Mouse (Mus musculus): ENCODE results near the gene H2al2a. TPM values are rescaled to one million over a fixed set of nuclear protein-coding genes. Genes with fewer than 3 reads are reported as not detected.
A peak's percentile ranks its signal among the peaks of the same experiment; 100 is the strongest.

H2al2a gene
- polyA plus RNA-seq, 1 experiment from 2014 or later = not detected

DNA sequence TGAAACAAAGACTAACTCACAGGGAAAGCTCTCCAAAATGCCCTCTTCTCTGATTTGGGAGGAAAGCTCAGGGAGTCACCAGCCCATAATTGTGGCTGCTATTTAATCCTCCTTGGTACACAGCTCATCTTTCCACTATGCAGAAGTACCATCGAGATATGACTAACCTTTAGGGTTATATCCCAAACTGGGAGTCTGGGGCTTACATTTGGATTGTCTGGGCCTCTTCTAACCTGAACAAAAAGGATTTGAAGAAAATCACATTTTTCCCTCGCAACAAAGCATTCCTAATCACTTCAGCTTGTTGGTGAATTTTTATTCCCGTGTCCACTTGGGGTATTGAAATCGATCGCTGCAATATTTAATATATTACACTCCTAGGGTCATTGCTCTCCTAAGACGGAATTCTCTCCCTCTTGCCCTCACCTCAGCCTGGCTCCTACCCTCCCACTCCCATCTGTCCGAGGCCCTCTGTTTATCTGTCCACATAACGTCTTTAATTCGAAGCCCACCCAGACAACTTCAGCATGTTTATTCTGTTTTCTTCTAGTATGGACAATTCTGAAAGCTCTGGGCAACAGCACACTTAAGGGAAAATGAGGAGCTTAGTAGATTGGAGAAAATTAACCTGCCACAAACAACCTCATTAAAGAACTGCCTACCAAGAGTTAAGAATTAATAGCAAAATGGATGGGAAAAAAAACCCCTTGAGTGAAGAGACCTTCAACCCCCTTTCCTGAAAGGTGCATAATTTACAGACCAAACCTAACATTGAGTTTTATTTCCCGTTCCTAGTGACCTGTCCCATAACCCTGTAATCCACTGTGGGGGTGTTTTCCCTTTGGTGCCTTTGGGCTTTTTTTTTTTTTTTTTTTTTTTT, 37.9 kb upstream of the H2al2a start:
- H3K4me1 ChIP-seq = peaks cover 14% of the 10 kb centered on the region
- no peaks in the 10 kb centered on the region for H3K36me3 ChIP-seq
- no peak overlapping the region for H3K27ac ChIP-seq
- H3K9ac ChIP-seq = no peak overlapping the region
- whole genome bisulfite sequencing = 77% methylated on average over 10 of the region's 10 CpGs
- H3K27me3 ChIP-seq (replicated peaks) = no peaks in the 10 kb centered on the region
- no peak overlapping the region for H3K4me3 ChIP-seq (replicated peaks)
- H3K4me2 ChIP-seq = no peak overlapping the region
- no peaks in the 10 kb centered on the region for H3K9me3 ChIP-seq
- ATAC-seq (ENCODE audit: insufficient read depth, low FRiP score, low read depth) = no peak

DNA sequence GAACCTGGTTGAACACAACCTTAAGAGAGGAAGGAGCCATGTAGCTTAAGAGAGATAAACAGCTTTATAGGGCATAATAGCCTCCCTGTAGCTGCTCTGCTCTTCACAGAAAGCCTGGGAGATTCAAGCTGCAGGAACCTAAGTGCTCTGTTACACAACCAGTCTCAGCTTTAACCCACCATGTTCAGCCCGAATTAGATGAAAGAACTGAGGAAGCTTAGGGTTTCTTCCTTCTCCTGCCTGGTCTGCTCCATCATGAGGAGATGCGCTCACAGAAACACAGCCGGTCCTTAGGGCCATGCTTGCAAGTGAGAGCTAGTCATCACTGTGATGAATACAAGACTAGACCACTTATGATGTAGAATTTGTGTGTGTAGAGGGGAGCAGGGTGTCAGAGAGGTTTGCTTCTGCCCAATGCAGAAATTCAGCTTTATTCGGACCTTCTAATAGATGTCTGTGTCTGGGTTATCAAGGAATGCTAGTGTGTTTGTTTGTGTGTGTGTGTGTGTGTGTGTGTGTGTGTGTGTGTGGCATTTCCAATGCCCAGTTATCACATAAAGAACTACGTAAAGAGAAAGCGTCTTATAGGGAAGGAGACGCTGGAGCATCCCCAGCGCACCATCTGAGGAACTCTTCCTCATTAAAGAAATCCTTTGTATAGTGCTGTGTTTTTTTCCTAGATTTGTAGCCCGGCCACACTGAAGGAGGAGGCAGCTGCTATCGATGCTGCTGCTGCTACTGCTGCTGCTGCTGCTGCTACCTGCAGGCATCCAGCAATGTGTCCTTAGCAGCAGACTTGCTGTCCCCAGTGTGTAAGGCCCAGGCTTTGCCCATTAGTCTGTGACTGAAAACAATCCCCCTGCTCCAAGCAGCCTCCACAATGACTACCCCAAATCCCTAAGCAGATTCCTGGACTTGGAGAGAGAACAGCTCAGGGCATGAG, 36.7 kb upstream of the H2al2a start:
- no peak overlapping the region for H3K4me2 ChIP-seq

DNA sequence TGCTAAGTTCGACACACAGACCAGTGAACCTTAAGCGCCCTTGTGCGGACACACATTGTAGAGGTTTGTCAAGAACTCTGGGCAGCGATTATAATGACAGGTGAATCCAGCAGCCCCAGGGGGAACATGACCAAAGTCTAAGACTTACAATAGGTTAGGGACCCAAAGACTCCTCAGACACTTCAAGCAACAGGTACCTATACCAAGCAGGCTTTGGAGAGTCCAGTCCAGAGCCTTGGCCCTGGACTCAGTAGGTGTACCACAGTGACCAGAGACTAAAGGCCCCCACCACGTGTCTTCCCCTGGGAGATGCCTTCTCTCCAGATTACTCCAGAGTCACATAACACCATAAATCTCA, 35.8 kb upstream of the H2al2a start:
- no peak overlapping the region for H3K9ac ChIP-seq
- no peaks in the 10 kb centered on the region for H3K9me3 ChIP-seq
- 83% methylated on average over 5 of the region's 5 CpGs for WGBS
- H3K36me3 ChIP-seq = no peaks in the 10 kb centered on the region
- no peaks in the 10 kb centered on the region for H3K27me3 ChIP-seq (replicated peaks)
- ATAC-seq (ENCODE audit: insufficient read depth, low FRiP score, low read depth) = no peak
- H3K4me3 ChIP-seq (replicated peaks) = no peak overlapping the region
- H3K4me2 ChIP-seq = no peak overlapping the region
- peaks cover 12% of the 10 kb centered on the region for H3K4me1 ChIP-seq
- H3K27ac ChIP-seq = no peak overlapping the region

More for the DNA sequence above, 36.7 kb upstream of the H2al2a start:
- Histone ChIP-seq H3K27me3 (replicated peaks) (no peaks in the 10 kb centered on the region), H3K4me1 (peaks cover 12% of the 10 kb centered on the region), H3K9ac (no peak overlapping the region), H3K9me3 (no peaks in the 10 kb centered on the region), H3K27ac (no peak overlapping the region), H3K4me3 (replicated peaks) (no peak overlapping the region), H3K36me3 (no peaks in the 10 kb centered on the region)
- ATAC-seq (ENCODE audit: insufficient read depth, low FRiP score, low read depth) = no peak
- WGBS = 79% methylated on average over 10 of the region's 10 CpGs

DNA sequence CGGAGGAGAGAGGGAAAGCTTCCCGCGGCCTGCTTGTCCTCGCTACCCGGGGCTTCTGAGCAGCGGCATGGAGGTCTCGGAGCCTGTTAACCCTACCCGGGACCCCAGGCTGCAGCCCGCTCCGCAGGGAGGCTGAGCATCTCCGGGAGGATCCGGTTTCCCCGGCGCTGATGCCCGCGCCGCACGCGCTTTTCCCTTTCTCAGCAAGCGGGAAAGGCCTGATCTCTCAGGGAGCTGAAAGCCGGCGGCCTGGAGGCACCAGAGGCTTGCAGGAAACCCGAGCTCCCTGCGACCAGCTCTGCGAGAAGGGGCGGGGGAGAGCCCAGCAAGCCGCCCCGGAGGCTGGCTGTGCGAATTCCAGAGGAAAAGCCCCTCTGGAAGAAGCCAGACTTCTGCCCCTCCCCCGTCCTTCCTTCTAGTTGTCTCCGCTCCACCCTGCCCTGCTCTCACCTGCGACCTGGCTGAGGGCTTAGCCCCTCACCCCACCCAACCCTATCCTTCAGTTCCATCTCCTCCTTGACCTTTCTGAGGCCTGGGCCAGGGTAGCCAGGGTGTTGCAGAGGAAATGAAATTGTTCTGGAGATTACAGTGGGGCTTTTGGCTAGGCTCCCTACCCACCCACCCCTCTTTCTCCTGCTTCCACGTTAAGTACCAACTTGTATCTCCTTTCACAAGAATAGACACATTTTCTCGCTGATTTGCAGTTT, 35.2 kb upstream of the H2al2a start:
- Histone ChIP-seq H3K9me3 (no peaks in the 10 kb centered on the region), H3K4me3 (replicated peaks) (peak overlapping the region; percentile 40), H3K4me1 (peaks cover 12% of the 10 kb centered on the region), H3K9ac (peak overlapping the region; percentile 35; the same call in 1 of the 2 replicates), H3K4me2 (peak overlapping the region; percentile 89), H3K36me3 (no peaks in the 10 kb centered on the region), H3K27ac (no peak overlapping the region), H3K27me3 (replicated peaks) (no peaks in the 10 kb centered on the region)
- WGBS = 7% methylated on average over 34 of the region's 34 CpGs
- ATAC-seq (ENCODE audit: insufficient read depth, low FRiP score, low read depth) = no peak

DNA sequence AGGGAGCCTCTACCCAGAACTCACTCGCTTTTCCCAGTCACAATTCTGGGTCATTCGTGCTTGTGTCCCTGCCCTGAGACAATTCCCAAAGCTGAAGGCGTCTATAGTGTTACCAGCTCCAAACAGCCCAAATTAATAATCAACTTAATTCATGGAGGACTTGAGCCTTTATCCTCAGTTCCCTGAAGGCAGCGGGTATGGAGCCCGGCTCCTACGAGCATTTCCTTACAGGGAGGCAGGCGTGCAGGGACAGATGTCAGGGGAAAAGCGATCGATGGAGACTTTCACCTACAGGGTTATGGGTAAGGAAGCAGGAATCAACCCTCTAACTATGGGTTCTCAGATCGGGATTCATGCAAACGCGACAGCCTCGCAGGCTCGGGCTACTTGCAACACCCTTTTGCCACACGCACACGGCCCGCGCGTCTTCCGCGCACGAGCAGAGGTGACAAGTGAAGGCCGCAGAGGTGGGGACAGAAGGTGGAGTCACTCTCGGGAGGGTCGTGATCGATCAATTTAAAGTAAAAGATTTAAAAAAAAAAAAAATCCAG, 34.6 kb upstream of the H2al2a start:
- Histone ChIP-seq H3K9me3 (no peaks in the 10 kb centered on the region), H3K27me3 (replicated peaks) (no peaks in the 10 kb centered on the region), H3K36me3 (no peaks in the 10 kb centered on the region), H3K4me3 (replicated peaks) (peak overlapping the region; percentile 40), H3K27ac (no peak overlapping the region), H3K9ac (peak overlapping the region; percentile 35; the same call in 1 of the 2 replicates), H3K4me1 (peaks cover 12% of the 10 kb centered on the region), H3K4me2 (peak overlapping the region; percentile 89)
- ATAC-seq (ENCODE audit: insufficient read depth, low FRiP score, low read depth) = no peak
- WGBS = 17% methylated on average over 26 of the region's 26 CpGs

DNA sequence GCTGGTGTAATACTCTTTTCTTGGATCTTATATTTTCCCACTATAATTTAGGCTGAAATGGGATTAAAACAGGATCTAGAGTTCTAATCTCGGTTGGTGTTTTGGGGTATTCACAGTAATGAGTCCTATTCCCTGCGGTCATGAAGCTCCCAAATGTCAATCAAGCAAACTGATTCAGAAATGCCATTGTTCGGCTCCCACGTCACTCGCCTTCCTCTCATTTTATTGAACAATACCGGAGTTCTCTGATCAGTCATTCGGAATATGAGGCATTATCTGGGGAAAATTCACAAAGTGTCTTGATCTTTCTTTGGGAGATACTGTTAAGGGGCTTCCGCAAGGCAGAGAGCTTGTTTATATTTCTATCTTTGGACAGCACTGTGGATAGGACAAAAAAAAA, 33.8 kb upstream of the H2al2a start:
- no peak overlapping the region for H3K4me2 ChIP-seq
- ATAC-seq (ENCODE audit: insufficient read depth, low FRiP score, low read depth) = no peak
- peaks cover 14% of the 10 kb centered on the region for H3K4me1 ChIP-seq

DNA sequence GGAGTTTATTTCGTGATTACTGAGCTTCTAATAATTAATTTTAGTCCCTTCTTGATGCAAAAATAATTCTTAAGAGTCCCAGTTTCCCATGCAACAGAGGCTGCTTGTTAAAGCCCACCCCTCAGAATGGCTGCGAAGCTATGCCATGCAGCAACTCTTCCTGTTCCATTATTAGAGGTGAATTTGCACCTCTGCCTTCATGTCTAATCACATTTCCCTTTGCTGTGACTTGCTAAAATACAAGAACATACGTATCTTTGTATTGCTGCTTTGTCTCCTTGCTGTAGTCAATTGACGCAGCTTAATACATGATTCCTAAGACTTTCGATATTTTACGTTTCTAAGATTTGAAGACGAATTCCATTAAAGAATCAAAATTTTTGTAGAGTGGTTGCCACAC, 32.9 kb upstream of the H2al2a start:
- WGBS = 88% methylated on average over 7 of the region's 7 CpGs
- no peak for ATAC-seq (ENCODE audit: insufficient read depth, low FRiP score, low read depth)
- H3K4me2 ChIP-seq = no peak overlapping the region
- H3K27ac ChIP-seq = no peak overlapping the region
- no peaks in the 10 kb centered on the region for H3K9me3 ChIP-seq
- no peak overlapping the region for H3K4me3 ChIP-seq (replicated peaks)
- no peaks in the 10 kb centered on the region for H3K27me3 ChIP-seq (replicated peaks)
- H3K9ac ChIP-seq = no peak overlapping the region
- H3K36me3 ChIP-seq = no peaks in the 10 kb centered on the region
- H3K4me1 ChIP-seq = peaks cover 16% of the 10 kb centered on the region

More for the DNA sequence above, 33.8 kb upstream of the H2al2a start:
- Histone ChIP-seq H3K36me3 (no peaks in the 10 kb centered on the region), H3K27me3 (replicated peaks) (no peaks in the 10 kb centered on the region), H3K4me3 (replicated peaks) (no peak overlapping the region), H3K9ac (no peak overlapping the region), H3K9me3 (no peaks in the 10 kb centered on the region), H3K27ac (no peak overlapping the region)
- 76% methylated on average over 8 of the region's 8 CpGs for WGBS

DNA sequence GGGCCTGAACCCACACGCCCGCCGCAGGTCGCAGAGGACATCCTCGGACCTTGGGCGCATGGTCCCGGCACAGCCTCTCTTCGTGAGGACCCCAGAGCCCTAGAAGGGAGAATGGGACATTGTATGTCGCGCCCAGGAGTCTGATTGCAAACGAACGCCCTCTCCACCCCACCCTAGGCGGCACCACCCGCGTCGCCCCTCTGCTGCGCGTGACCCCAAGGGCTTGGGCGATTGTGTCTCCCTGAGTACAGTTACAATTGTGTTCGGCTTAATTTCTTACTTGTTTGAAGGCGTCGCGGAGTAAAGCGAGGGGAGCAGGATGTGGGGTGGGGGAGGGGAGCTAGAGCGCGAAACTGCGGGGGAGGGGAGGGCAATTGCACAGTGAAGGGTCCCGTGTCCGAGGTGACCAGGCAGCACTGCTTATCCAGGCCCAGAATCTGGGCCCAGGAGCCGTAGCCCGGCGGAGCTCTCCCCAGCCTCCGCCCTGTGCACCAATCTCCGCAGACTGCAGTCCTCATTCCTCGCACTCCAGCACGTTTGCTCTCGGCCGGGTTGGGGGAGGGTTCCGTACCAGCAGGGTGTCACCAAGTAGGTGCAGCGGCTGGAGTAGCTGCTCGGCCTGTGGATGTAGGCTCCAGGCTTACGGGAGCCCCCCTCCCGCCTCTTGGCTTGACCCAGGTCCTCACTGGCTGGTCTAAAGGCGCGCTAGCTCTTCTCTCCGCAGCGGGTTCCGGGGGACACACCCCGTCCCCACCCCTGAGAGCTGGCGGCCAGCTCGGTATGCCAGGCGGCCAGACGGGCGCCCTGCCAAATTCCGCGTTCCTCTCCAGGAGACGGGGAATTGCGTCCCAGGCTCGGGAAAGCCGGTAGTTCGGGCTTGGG, 31.6 kb upstream of the H2al2a start:
- 0% methylated on average over 61 of the region's 61 CpGs for WGBS

DNA sequence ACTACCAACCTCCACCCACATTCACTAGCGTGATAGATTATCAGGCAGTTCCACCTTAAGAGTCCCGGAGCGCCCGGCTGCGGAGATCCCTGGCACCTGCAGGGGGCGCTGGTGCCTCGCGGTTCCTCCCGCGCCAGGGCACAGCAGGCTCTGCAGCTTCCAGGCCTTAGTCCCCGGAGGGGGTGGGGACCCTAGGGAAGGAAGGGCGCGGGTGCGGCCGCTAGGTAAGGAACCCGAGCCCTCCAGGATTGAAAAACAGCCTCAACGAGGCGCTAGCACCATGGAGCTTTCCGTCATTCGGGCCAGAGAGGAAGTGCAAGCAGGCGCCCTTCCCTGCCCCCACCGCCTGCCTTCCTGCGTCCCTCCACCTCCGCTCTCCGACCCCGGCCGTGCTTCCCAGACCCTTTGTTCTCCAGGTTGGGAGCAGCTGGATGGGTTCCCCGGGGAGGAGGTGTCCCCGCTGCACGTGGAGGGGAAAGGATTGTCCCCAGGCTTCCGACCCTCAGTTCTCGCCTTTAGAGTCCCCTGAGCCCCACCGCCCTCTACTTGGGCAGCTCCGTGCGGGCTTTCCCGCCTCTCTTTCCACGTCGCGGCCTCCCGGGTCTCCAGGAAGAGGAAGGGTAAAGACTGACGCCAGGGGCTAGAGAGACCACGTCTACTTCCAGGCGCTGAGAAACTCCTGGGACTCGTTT, 30.8 kb upstream of the H2al2a start:
- peak; percentile 91 for ATAC-seq (ENCODE audit: insufficient read depth, low FRiP score, low read depth)
- WGBS = under 1% methylated on average over 44 of the region's 44 CpGs
- H3K27me3 ChIP-seq (replicated peaks) = no peaks in the 10 kb centered on the region
- no peaks in the 10 kb centered on the region for H3K9me3 ChIP-seq
- peak overlapping the region; percentile 99 for H3K27ac ChIP-seq
- H3K4me1 ChIP-seq = peaks cover 16% of the 10 kb centered on the region
- peak overlapping the region; percentile 98 for H3K4me2 ChIP-seq
- H3K36me3 ChIP-seq = no peaks in the 10 kb centered on the region
- peak overlapping the region; percentile 73 for H3K4me3 ChIP-seq (replicated peaks)
- H3K9ac ChIP-seq = peak overlapping the region; percentile 92

More for the DNA sequence above, 31.6 kb upstream of the H2al2a start:
- Histone ChIP-seq H3K4me2 (peak overlapping the region; percentile 98), H3K9ac (peak overlapping the region; percentile 92), H3K36me3 (no peaks in the 10 kb centered on the region), H3K27me3 (replicated peaks) (no peaks in the 10 kb centered on the region), H3K4me1 (peaks cover 16% of the 10 kb centered on the region), H3K9me3 (no peaks in the 10 kb centered on the region), H3K4me3 (replicated peaks) (peak overlapping the region; percentile 73), H3K27ac (peak overlapping the region; percentile 99)
- peak; percentile 77 for ATAC-seq (ENCODE audit: insufficient read depth, low FRiP score, low read depth)

Data from stomach, embryonic 15.5 days (tissue).